Mouse (Mus musculus) induced T-regulatory cell, adult 2 months (primary cell): ENCODE measurements at regions not wholly inside any gene's neighbourhood (a gene's known extent, or its start where the extent isn't known, plus 50 kb on each side); places are given as distances from the start of the nearest gene placed in this dataset.

Source experiments
- DNase-seq: peaks from one replicate; pipeline ENCODE4 v3.0.0-alpha.2; 2012; ENCODE audit warnings: low read depth

GRCm38 (mm10) chr13:59393231-59393938, 191.6 kb downstream of the Agtpbp1 start:
- no peak for DNase-seq

GRCm38 (mm10) chr13:59392828-59393227, 192.2 kb downstream of the Agtpbp1 start:
- DNase-seq: no peak

- no peak for DNase-seq
Measured at GRCm38 (mm10) chr13:59387627-59388325, 197.3 kb downstream of the Agtpbp1 start.

GRCm38 (mm10) chr13:59386935-59387540, 198.0 kb downstream of the Agtpbp1 start:
- no peak for DNase-seq

GRCm38 (mm10) chr13:59385824-59386223, 199.2 kb downstream of the Agtpbp1 start:
- DNase-seq: no peak

- no peak for DNase-seq
Measured at GRCm38 (mm10) chr13:59370141-59370816, 214.7 kb downstream of the Agtpbp1 start.

- DNase-seq: no peak
Measured at GRCm38 (mm10) chr13:59368550-59369449, 216.2 kb downstream of the Agtpbp1 start.

- peak; percentile 29 for DNase-seq
Measured at GRCm38 (mm10) chr13:59365460-59365859, 219.6 kb downstream of the Agtpbp1 start.

GRCm38 (mm10) chr13:59363428-59363827, 221.6 kb downstream of the Agtpbp1 start:
- no peak for DNase-seq

GRCm38 (mm10) chr13:59361323-59361722, 223.7 kb downstream of the Agtpbp1 start:
- DNase-seq: no peak

- no peak for DNase-seq
Measured at GRCm38 (mm10) chr13:59360026-59360425, 225.0 kb downstream of the Agtpbp1 start.

GRCm38 (mm10) chr13:59358421-59358820, 226.6 kb downstream of the Agtpbp1 start:
- DNase-seq: no peak

GRCm38 (mm10) chr13:59351461-59351860, 233.6 kb downstream of the Agtpbp1 start:
- DNase-seq: no peak

GRCm38 (mm10) chr13:59350613-59351150, 234.3 kb downstream of the Agtpbp1 start:
- no peak for DNase-seq

- DNase-seq: no peak
Measured at GRCm38 (mm10) chr13:59348510-59348909, 236.5 kb downstream of the Agtpbp1 start.

GRCm38 (mm10) chr13:59341871-59342270, 243.2 kb downstream of the Agtpbp1 start:
- DNase-seq: no peak

GRCm38 (mm10) chr13:59338436-59338835, 246.6 kb downstream of the Agtpbp1 start:
- DNase-seq: no peak

GRCm38 (mm10) chr13:59323933-59324332, 261.1 kb downstream of the Agtpbp1 start:
- DNase-seq: no peak

- DNase-seq: no peak
Measured at GRCm38 (mm10) chr13:59323441-59323840, 261.6 kb downstream of the Agtpbp1 start.

GRCm38 (mm10) chr13:59320261-59320660, 264.8 kb downstream of the Agtpbp1 start:
- DNase-seq: no peak

GRCm38 (mm10) chr13:59317458-59318005, 267.5 kb downstream of the Agtpbp1 start:
- no peak for DNase-seq
